Mouse (Mus musculus): ENCODE measurements at regions not wholly inside any gene's neighbourhood (a gene's known extent, or its start where the extent isn't known, plus 50 kb on each side); places are given as distances from the start of the nearest gene placed in this dataset.

DNA sequence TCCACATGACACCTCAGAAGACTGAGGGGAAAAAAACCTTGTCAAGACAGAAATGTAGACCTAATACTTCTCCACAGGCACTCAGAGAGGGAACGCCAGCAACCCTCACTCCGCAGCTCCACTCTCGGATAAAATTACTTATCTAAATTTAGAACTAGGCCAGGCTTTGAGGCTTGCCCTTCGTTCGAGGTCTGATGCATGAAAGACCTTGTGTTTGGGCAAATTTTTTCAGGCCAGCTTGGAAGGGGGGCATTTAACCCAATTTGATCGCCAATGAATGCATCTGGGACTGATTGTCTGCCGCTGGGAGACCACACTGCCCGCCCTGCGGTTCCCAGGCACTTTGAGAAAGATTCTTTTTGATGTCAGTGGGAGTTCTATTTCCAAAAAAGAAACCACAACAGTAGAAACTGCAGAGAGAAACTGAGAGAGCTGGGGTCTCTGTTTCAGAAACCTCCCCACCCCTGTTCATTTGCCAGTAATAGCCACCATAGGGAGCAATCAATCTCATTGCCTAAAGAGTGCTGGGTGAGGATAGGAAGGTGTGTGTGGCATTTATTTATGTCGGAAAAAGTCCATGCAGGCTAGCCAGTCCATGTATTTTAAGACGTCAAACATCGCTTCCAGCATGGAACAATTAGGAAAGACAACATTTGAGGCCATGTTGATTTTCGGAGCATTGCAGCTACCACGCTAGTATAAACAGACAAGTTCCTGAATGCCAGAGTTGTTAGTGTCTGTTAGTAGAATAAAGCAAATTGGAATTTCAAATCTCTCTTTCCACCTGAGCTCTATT is 617.0 kb upstream of the Castor2 start:
- Histone ChIP-seq H3K4me1 (ENCODE audit: control insufficient read depth, insufficient read depth, low read length) (no peaks in the 10 kb centered on the region), H3K4me3 (ENCODE audit: low read depth, low read length) (no peak overlapping the region), H3K27me3 (ENCODE audit: control insufficient read depth, insufficient read depth, low read length) (no peaks in the 10 kb centered on the region), H3K4me2 (replicated peaks; ENCODE audit: low read depth, low read length) (no peak overlapping the region), H3K9ac (replicated peaks; ENCODE audit: low read depth, low read length) (no peak overlapping the region), H3K27ac (ENCODE audit: low read length) (no peak overlapping the region), H3K36me3 (ENCODE audit: control insufficient read depth, insufficient read depth, low read length) (no peaks in the 10 kb centered on the region), H3K9me3 (ENCODE audit: control insufficient read depth, low read depth, low read length) (no peaks in the 10 kb centered on the region)
- WGBS, result 71% methylated on average over 14 of the region's 14 CpGs
- no peak for ATAC-seq (ENCODE audit: insufficient number of reproducible peaks, insufficient read depth, low FRiP score, low read depth)

GRCm38 (mm10) chr5:133479205-133479604 is 620.3 kb upstream of the Castor2 start:
- no peak for ATAC-seq (ENCODE audit: insufficient number of reproducible peaks, insufficient read depth, low FRiP score, low read depth)
- WGBS, result 80% methylated on average over 6 of the region's 6 CpGs

DNA sequence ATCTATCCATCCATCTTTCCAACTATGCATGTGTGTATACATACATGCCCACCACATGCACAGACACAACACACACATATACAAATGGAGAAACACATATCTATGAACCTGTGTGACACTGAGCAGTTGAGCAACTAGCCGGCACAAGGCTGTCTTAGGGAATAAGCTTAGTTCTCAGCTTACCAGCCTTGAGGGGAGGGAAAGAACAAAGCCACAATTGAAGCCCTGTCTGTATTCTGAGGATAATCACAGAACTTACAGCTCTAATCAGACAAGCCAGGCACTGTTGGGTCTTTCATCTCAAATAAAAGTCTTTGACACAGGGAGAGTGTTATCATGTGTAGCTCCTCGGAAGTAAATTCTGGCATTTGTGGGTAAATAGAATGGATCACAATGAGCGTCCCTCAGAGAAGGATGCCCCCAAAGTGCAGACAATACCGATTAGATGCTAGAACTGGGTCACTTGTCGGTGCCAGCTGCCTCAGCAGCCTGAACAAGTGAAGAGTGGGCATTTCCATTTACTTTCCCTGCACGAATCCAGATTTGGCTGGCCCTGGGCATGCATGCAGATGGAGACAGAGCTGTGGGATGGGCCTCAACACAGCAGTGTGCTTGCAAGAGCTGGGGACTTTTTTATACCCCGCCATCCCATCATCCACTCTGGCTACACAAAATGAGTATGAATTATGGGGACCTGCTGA is 646.0 kb upstream of the Castor2 start:
- H3K4me2 ChIP-seq (replicated peaks; ENCODE audit: low read depth, low read length), result no peak overlapping the region
- no peak overlapping the region for H3K4me3 ChIP-seq (ENCODE audit: low read depth, low read length)
- no peaks in the 10 kb centered on the region for H3K36me3 ChIP-seq (ENCODE audit: control insufficient read depth, insufficient read depth, low read length)
- WGBS, result 76% methylated on average over 7 of the region's 7 CpGs
- no peaks in the 10 kb centered on the region for H3K27me3 ChIP-seq (ENCODE audit: control insufficient read depth, insufficient read depth, low read length)
- no peak overlapping the region for H3K27ac ChIP-seq (ENCODE audit: low read length)
- ATAC-seq (ENCODE audit: insufficient number of reproducible peaks, insufficient read depth, low FRiP score, low read depth), result no peak
- H3K9ac ChIP-seq (replicated peaks; ENCODE audit: low read depth, low read length), result no peak overlapping the region
- H3K4me1 ChIP-seq (ENCODE audit: control insufficient read depth, insufficient read depth, low read length), result no peaks in the 10 kb centered on the region
- no peaks in the 10 kb centered on the region for H3K9me3 ChIP-seq (ENCODE audit: control insufficient read depth, low read depth, low read length)

More at GRCm38 (mm10) chr5:133479205-133479604, 620.3 kb upstream of the Castor2 start:
- no peak overlapping the region for H3K4me2 ChIP-seq (replicated peaks; ENCODE audit: low read depth, low read length)
- H3K27ac ChIP-seq (ENCODE audit: low read length), result no peak overlapping the region
- no peaks in the 10 kb centered on the region for H3K36me3 ChIP-seq (ENCODE audit: control insufficient read depth, insufficient read depth, low read length)
- no peak overlapping the region for H3K4me3 ChIP-seq (ENCODE audit: low read depth, low read length)
- H3K9me3 ChIP-seq (ENCODE audit: control insufficient read depth, low read depth, low read length), result no peaks in the 10 kb centered on the region
- H3K4me1 ChIP-seq (ENCODE audit: control insufficient read depth, insufficient read depth, low read length), result no peaks in the 10 kb centered on the region
- H3K9ac ChIP-seq (replicated peaks; ENCODE audit: low read depth, low read length), result no peak overlapping the region
- no peaks in the 10 kb centered on the region for H3K27me3 ChIP-seq (ENCODE audit: control insufficient read depth, insufficient read depth, low read length)

GRCm38 (mm10) chr5:133449926-133450325 is 649.6 kb upstream of the Castor2 start:
- H3K4me1 ChIP-seq (ENCODE audit: control insufficient read depth, insufficient read depth, low read length), result no peaks in the 10 kb centered on the region
- H3K9me3 ChIP-seq (ENCODE audit: control insufficient read depth, low read depth, low read length), result no peaks in the 10 kb centered on the region
- H3K4me2 ChIP-seq (replicated peaks; ENCODE audit: low read depth, low read length), result no peak overlapping the region
- no peaks in the 10 kb centered on the region for H3K36me3 ChIP-seq (ENCODE audit: control insufficient read depth, insufficient read depth, low read length)
- no peak overlapping the region for H3K27ac ChIP-seq (ENCODE audit: low read length)
- H3K4me3 ChIP-seq (ENCODE audit: low read depth, low read length), result no peak overlapping the region
- H3K9ac ChIP-seq (replicated peaks; ENCODE audit: low read depth, low read length), result no peak overlapping the region
- ATAC-seq (ENCODE audit: insufficient number of reproducible peaks, insufficient read depth, low FRiP score, low read depth), result no peak
- no peaks in the 10 kb centered on the region for H3K27me3 ChIP-seq (ENCODE audit: control insufficient read depth, insufficient read depth, low read length)
- 72% methylated on average over 3 of the region's 3 CpGs for WGBS

DNA sequence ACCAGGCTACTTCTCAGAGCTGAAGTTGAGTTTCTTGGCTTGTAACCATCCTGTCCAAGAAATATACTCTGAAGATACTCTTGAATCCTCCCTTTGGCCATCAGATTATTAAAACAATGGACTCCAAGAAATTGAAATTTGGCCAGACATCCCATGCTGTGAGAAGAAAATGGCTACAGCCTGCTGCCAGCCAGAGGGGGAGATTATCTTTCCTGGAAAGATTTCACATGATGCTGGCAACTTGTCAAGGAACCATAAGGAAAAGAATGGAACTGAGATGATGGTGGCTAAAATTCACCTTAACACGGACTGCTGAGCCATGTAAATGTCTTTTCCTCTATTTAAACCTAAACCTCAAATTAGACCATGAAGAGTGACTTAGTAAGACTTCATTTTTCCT is 698.7 kb upstream of the Castor2 start:
- no peak overlapping the region for H3K27ac ChIP-seq (ENCODE audit: low read length)
- no peak overlapping the region for H3K4me3 ChIP-seq (ENCODE audit: low read depth, low read length)
- ATAC-seq (ENCODE audit: insufficient number of reproducible peaks, insufficient read depth, low FRiP score, low read depth), result no peak
- H3K4me2 ChIP-seq (replicated peaks; ENCODE audit: low read depth, low read length), result no peak overlapping the region
- no peaks in the 10 kb centered on the region for H3K9me3 ChIP-seq (ENCODE audit: control insufficient read depth, low read depth, low read length)
- H3K36me3 ChIP-seq (ENCODE audit: control insufficient read depth, insufficient read depth, low read length), result no peaks in the 10 kb centered on the region
- 63% methylated on average over 1 of the region's 1 CpGs for WGBS
- no peaks in the 10 kb centered on the region for H3K27me3 ChIP-seq (ENCODE audit: control insufficient read depth, insufficient read depth, low read length)
- no peaks in the 10 kb centered on the region for H3K4me1 ChIP-seq (ENCODE audit: control insufficient read depth, insufficient read depth, low read length)
- H3K9ac ChIP-seq (replicated peaks; ENCODE audit: low read depth, low read length), result no peak overlapping the region

GRCm38 (mm10) chr5:133389896-133390295 is 709.6 kb upstream of the Castor2 start:
- H3K36me3 ChIP-seq (ENCODE audit: control insufficient read depth, insufficient read depth, low read length), result no peaks in the 10 kb centered on the region
- no peaks in the 10 kb centered on the region for H3K9me3 ChIP-seq (ENCODE audit: control insufficient read depth, low read depth, low read length)
- no peak for ATAC-seq (ENCODE audit: insufficient number of reproducible peaks, insufficient read depth, low FRiP score, low read depth)
- 74% methylated on average over 4 of the region's 4 CpGs for WGBS
- H3K4me2 ChIP-seq (replicated peaks; ENCODE audit: low read depth, low read length), result no peak overlapping the region
- no peaks in the 10 kb centered on the region for H3K27me3 ChIP-seq (ENCODE audit: control insufficient read depth, insufficient read depth, low read length)
- H3K27ac ChIP-seq (ENCODE audit: low read length), result no peak overlapping the region
- no peak overlapping the region for H3K4me3 ChIP-seq (ENCODE audit: low read depth, low read length)
- H3K4me1 ChIP-seq (ENCODE audit: control insufficient read depth, insufficient read depth, low read length), result 0 out of 2 replicates have a peak, but pooled peaks cover 3% of the 10 kb centered on the region
- no peak overlapping the region for H3K9ac ChIP-seq (replicated peaks; ENCODE audit: low read depth, low read length)

- WGBS, result 72% methylated on average over 6 of the region's 6 CpGs
- Histone ChIP-seq H3K9me3 (ENCODE audit: control insufficient read depth, low read depth, low read length) (no peaks in the 10 kb centered on the region), H3K27me3 (ENCODE audit: control insufficient read depth, insufficient read depth, low read length) (no peaks in the 10 kb centered on the region), H3K36me3 (ENCODE audit: control insufficient read depth, insufficient read depth, low read length) (no peaks in the 10 kb centered on the region), H3K4me1 (ENCODE audit: control insufficient read depth, insufficient read depth, low read length) (0 out of 2 replicates have a peak, but pooled peaks cover 3% of the 10 kb centered on the region), H3K9ac (replicated peaks; ENCODE audit: low read depth, low read length) (no peak overlapping the region), H3K27ac (ENCODE audit: low read length) (no peak overlapping the region), H3K4me2 (replicated peaks; ENCODE audit: low read depth, low read length) (no peak overlapping the region), H3K4me3 (ENCODE audit: low read depth, low read length) (no peak overlapping the region)
- no peak for ATAC-seq (ENCODE audit: insufficient number of reproducible peaks, insufficient read depth, low FRiP score, low read depth)
Measured at GRCm38 (mm10) chr5:133389023-133389840, 710.3 kb upstream of the Castor2 start.
